Mouse (Mus musculus) T-helper 1 cell (primary cell): ENCODE measurements around the gene Nbea.

Experiments
- in situ Hi-C: fragments of 300-600 bp; cut with MboI, MseI; formaldehyde crosslinking; loops from one replicate; pipeline ENCODE4 v1.15.1; 2025; ENCODE audit warnings: high pct_unique_total_duplicates

The Nbea gene

DNA sequence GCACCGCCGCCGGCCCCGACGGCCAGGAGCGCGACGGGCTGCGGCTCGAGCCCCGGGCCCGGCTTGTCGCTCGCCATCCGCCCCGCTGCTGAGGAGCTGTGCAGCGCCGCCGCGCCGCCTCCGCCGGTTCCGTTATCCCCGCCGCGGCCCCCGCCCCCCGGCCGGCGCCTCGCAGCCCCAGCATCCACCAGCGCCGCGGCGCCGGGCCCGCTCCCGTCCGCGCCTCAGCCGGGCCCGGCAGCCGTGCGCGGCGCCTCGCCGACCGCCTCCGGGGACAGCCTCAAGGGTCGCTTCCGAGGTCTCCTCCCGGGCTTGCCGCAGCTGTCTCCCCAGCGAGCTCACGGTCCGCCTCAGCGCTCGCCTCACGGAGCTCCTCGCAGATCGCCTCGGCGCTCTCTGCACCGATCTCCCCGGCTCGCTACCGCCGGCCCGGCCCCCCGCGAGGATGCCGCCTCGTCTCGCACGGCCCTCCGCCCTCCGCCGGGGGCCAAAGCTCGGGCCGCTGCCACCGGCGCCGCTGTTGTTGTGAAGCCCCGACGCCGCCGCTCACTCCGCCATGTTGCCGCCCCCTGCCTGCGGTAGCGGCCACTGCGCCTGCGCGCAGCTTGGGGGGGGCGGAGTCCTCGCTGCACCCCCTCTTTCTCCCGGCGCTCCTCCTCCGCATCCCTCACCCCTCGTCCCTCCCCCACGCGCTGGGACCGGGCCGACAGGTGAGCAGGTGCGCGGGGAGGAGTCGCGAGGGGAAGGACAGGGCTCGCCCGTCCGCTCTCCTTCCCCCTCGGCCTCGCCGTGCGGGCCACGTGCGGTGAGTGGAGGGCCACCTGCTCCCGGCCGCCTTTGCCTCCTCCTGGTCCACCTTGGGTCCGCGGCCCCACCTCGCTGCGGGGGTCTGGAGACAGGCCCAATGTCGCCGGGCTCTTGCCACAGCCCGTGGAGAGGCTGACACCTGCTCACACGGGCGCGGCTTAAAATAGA, at the start of gene Nbea:
Gene Nbea (minus strand): TSS at position 543 of the 975 bp plus-strand sequence.
- in situ Hi-C loops = no loop called here

DNA sequence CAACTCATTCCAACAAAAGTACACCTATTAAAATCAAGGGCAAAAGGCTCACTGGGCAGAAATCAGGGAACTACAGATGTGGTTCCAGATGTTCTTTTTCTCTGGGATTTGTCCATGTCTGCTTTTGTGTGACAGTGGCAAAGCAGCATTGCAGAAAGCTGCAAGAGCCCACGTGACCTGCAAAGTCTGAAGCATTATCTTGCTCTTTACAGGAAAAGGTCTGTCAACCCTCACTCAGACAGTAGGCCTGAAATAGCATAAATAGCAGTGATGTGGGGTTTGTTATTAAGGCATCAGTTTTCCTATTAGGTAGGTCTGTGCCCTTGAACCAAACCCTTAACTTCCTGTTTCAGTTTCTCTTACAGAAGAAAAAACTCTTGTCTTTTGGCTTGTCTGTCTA, 45.8 kb upstream of the Nbea start:
- in situ Hi-C loops = no loop called here

DNA sequence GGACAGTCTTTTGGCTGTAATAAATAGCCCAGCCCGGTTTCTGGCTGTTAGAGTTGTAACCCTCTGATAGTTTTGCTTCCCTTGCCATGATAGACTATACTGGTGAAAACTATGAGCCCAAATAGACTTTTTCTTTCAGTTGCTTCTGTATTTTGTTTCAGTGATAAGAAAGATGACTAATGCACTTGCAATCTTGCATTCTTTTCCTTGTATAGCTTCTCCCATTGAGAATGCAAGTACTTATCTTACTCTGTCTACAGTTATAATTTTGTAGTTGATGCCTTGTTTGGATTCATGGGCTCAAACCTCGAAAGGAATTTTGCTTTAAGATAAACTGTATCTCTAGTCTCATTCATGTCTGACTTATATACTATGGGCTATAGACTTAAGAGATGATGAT, 32.5 kb upstream of the Nbea start:
- in situ Hi-C loops = no loop called here

DNA sequence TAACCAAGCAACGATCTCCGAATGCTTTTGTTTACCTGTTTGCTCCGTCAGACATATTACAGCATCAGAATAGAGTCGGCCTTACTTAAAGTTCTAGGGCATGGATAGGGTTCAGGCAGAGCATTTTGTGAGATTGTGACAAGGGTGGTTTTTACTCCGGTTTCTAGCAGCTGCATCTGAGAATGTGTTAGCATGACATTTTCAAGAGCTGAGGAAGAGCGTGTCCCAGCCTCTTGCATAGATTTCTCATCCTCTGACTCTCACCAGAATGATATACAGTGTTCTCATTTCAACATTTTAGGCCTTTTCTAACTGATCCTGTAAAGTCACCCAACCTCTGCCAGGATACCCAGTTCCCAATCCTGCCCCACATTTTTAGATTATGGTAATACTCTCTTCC, 20.5 kb upstream of the Nbea start:
- in situ Hi-C loops = no loop called here

DNA sequence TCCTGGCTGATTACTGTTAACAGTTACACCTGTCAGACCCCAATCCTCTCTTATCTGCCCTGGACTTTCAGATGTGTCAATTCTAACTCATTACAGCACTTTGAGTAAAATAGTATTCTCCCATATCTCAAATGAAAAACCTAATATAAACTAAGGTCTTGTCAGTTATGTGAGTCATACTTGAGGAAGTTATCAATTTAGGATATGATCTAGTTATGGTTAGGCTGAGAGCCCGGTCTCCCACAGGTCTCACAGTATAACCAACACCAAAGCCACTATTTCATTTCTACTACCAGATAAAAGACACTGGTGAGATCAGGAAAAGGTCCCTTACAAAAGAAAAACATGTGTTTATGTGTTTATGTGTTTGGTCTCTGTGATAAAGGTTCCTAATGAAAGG, 4.7 kb upstream of the Nbea start:
- in situ Hi-C loops = no loop called here

DNA sequence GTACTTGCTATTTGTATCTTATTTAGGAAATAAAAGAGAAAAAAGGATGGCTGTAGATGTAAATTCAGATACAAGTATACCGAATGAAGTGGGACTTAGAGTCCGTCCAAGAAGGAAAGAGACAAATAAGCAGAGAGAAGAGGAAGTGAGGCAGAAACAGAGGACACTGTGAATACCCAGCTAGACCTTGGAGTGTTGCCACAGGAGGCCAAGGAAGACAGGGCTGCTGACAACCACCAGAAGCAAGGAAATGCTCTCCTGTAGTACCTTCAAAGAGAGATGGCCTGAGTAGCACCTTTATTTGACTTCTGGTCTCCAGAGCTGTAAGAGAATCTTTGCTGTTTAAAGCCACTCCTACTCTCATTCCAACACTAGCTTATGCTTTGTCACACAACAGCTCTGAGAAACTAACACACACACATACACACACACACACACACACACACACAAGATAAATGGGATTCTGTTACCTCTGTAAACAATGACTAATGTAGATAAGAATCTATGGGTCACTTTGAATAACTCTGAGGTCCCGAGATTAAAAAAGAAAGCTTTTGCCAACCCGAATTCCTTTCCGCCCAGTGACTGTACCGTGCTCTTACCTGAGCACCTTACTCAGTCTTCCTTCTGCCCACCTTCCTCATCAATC, 3.8 kb upstream of the Nbea start:
- in situ Hi-C loops = no loop called here

DNA sequence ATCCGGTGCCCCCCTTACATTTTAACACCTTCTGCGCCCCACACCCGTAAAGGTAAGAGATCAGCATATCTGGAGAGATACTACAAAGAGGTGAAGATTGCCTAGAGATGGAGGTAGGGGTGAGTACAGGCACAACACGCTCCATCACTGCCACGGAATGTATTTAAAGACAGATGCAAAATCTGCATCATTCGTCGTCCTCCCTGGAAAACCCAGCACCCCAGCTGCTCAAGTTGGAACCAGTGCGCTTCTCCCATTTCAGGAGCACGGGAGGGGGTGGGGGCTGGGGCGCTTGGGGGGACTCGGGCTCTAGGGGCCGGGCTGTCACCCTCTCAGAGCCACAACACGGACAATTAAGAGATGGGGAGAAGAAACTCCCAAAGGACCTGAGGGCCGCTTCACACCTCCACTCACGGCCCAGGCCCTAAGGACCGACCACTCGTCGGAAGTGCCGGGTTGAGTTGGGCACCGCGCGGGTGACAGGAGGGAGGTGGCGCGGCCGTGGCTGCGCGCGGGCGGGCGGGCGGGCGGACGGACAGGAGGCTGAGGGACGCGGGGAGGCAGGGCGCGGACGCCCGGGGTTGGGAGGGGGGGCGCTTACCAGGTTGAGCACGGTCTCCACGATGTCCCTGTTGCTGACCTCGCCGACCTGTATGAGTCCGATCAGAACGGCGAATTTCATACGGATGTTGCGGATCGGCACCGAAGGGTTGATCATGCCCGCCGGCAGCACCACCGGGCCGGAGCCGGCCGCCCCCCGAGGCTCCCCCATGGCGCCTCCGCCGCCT, 936 bp downstream of the Nbea start:
- in situ Hi-C loops = no loop called here

DNA sequence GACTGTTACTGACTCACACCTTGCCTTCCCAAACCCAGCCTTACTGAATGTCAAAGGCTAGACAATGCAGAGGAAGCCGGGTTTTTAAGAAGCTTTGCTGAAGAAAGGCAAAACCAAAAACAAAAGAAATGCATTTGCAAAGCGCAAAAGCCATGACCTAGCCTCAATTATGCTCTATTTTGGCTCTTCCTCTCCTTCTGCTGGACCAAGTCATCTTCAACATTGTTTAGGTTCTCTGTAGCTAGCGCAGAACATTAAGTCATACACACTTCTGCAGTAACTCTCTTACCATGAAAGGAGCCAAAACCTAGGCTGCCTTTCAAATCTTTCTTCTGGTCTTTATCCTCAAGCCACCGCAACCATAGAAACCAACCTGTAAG, 1.5 kb downstream of the Nbea start:
- in situ Hi-C loops = no loop called here

DNA sequence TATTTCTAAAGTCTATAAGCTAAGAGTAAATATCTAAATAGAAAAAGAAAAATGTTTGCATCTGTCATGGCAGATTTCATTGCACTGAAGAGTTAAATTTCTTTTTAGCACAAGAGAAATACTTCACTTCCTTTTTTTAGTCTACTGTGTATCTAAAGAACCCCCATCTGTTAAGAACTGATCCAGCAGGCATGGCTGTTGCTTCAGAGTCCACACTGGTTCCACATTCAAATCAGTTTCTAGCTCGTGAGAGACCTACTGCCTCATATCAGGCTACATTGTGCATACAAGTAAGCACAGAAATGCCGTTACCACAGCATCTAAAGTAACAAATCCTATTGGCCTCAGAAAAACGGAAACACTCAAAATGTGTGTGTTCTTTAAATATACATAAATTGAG, 2.5 kb downstream of the Nbea start:
- in situ Hi-C loops = no loop called here

DNA sequence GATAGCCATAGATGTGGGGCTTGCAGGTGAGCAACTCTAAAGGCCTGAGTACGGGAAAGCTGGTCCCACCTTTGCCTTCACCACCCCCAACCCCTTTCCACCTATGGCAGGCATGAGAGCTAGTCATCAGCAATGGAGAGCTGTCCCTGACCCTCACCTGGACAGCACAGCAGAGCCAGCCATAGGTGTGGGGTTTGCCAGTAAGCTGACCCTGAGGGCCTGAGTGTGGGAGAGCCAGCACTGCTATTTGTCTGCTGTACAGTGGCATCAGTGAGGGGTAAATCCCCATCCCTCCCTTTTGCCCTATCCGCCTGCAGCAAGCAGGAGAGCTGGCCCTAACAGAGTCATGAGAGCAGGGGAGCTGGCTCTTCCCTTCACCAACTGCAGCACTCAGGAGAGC, 25.6 kb downstream of the Nbea start:
- in situ Hi-C loops = no loop called here

DNA sequence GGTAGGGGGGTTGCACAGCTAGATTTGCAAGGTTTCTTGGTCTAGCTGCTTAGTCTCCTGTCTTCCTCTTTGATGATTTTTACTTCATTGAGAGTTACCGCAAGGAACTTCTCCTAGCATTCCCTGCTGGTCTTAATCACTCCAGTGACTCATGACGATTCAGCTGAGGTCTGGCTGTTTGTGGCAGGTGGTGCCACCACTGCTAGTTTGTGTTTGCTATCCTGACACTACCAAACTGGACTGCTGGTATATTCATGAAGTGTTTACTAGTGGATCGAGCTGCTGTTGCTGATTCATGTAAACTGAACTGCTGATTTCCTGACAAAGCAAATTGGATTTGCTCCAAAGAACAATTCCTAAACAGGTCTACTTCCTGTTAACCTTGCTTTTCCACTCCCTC, 56.8 kb downstream of the Nbea start:
- in situ Hi-C loops = no loop called here

DNA sequence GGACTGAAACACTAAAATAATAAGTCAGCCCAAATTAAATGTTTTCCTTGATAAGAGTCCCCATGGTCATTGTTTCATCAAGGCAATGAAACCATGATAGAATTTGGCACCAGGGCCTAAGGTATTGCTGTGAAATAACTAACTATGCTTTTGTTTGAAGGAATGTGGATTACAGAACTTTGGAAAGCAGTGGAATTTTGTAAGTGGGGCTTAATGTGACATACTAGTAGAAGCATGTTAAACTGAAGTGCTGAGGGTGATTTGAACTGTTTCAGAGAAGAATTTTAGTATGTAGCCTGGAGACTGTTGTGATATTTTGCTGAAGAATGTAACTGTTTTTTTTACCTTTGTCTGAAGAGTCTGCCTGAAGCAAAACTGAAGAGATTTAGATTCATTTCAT, 66.9 kb downstream of the Nbea start:
- in situ Hi-C loops = no loop called here

DNA sequence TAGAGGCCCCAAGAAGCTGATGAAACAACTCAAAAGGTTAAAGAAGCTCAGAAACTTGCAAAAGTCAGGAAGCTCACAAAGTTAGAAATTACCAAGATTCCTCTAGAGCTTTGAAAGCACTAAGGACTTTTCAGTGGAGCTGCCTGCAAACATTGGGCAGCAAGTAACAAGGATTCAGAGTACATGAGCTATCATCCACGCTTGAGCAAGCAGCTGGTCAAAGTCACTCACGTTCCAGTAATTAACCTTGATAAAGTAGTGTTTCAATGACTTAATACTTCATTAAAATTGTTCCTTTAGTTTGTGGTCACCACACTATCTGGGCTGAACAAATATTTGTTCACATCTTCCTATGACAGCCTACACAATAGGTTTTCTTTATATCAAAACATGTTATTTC, 75.4 kb downstream of the Nbea start:
- in situ Hi-C loops = no loop called here

DNA sequence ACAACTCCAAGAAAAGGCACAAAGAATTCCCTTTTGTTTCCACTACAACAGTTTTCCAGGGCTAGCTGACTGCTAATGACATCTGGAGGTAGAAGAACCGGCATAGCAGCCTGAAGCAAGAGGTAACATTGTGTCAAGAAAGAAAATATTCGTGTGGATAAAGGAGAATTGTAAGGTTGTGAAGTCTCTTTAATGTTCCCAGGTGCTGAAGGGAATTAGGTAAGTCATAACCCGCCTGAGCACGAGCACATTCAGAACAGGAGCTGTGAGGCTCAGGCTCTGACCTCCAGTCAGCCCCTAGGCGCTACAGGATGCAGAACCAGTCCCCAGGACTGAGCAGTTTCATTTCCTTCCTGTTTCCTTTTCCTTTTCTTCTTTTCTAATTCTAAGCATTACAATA, 86.4 kb downstream of the Nbea start:
- in situ Hi-C loops = no loop called here

DNA sequence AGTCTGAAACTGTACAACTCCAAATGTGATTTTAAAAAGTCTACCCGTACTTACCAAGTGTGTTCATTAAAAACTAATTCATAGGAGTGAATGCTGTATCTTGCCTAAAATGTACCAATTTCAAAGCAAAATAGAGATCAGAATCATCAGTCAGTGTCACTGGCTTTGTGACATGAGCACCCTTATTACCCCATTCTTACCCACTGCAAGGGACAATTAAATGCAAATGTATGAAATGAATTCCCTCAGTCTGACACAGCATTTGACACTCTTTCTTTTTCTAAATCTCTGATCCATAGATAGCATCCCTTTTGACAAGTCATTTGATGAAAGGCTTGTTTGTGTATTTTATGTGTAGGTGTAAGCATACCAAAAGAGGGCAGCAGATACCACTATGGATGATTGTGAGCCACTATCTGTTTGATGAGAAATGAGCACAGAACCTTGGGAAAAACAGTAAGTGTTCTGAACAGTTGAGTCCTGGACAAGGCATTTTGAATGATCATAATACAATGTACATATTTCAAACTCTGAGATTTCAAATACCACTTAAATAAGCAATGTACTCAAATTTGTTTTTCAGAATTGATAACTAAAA, 104.4 kb downstream of the Nbea start:
- in situ Hi-C loops = no loop called here

DNA sequence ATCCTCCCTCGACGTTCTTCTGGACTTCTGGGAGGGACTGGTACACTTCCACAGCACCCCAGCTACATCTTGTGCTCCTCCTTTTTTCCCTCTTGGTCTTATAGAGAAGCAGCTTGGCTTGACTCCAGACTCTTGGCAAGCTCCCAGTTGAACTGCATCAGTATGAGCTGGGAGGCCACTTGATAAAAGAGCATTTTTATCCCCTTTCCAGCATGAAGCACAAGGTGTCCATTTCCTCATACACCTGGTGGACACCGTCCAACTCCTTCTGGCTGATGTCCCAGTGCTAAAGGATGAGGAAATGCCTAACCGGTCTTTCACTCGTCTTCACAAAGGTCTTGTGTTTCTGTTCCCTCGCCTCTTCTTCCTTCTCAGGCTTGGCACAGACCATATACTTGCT, 115.7 kb downstream of the Nbea start:
- in situ Hi-C loops = no loop called here

DNA sequence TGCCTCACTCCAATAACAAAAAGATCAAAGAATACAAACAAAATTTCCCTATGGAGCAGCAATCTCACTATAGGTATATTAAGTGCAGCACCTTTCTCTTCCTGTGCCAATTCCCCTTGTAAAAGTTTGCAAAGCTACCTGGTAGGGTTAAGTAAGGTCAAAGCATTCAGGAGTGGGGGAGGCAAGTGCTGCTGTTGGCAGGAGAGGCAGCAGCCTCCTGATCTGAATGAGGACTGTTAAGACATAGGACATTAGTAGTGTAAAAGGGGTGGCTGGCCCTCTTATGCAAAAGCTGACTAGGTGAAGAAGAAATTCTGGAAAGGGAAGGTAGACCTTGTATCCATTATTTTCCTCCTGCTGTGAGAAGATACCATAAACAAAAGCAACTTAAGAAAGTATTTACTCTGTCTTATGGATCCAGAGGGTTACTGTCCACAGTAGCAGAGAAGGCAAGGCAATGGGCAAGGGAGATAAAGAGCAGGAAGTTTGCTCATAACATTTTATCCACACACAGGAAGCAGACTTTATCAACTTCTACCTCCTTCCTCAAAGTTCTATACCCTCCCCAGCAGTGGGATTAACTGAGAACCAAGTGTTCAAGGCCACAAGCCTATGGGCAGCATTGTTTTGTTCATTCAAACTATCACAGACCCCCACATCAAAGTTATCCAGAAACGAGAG, 117.0 kb downstream of the Nbea start:
- in situ Hi-C loops = no loop called here

DNA sequence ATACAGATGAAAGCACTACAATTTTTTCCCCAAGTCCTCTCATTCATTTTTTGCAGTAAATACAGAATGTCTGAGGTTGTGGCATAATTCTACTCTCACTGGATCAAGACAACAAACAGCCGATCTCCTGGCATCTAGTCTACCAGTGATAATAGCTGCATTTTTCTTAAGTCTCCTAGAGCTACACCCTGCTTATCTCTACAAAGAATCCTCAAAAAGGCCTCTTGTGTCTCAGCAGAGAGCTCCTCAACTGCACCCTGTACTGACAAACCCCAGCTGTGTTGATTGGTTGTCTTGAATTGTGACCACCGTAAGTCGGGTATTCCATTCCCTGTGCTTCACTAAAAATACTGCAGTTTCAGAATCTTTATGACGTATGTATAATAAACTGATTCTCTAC, 118.3 kb downstream of the Nbea start:
- in situ Hi-C loops = no loop called here

DNA sequence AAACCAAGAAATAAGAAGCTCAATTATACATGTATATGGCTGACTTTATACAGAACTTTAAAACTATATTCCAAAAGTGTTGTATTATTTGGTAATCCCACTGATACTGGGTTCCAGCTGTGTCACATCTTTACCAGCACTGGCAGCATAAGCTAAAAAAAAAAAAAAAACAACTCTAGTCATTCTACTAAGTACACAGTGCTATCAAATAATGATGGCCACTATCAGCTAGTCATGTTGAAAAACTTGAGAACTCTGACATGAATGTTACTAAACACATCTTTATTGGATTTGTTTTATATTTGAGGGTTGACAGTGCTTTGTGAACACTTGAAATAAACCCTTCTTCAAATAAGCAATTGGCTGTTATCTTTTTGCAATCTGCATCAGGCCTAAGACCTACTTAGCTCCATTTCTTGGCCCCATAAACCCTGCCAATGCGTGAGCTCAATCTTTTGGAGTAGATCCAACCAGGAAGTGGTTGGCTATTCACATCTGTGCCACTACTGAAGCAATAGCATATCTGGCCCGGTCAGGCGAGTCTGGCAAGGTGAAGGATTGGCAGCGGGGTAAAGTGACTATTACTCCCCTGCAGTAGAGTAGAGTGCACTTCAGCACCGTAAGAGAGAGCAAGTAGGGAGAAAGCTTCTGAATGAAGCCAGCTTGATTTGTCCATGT, 137.7 kb downstream of the Nbea start:
- in situ Hi-C loops = loop anchor here (25.0 kb wide), 1 partner anchor 1367 kb away; no protein-coding TSS in a partner anchor

DNA sequence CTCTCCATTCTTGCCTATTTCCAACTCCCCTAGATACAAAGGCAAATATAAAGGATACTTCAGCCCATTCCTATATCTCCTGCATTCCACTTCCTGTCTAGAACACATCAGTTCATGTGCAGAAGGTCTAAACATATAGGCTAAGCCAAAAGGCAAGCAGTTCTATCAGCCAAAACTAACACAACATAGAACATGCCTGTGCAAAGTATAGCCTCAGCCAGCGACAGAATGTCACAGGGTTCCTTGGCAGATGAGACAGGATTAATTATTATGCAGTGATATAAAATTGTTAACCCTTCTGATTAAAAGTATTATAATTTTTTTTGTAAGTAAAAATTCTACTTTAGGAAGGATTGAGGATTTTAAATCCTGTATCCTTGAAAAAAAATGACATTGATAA, 140.4 kb downstream of the Nbea start:
- in situ Hi-C loops = loop anchor here (25.0 kb wide), 1 partner anchor 1369 kb away; no protein-coding TSS in a partner anchor

DNA sequence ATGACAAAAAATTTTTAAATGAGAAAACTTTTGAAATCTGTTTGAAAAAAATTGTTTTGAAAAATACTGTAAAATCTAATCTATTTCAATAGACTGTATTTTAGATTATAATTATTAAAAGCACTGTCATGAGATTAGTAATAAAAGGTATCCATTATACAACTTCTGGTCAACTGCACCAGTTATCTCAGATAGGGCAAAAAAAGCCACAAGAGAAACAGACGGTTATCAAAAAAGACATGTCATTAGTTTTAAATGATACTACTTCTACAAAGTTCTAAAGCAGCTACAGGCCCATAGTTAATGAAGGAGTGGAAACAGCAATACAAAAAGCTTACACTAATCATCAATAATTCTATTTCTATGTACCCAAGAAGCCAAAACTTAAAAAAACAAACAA, 144.0 kb downstream of the Nbea start:
- in situ Hi-C loops = loop anchor here (25.0 kb wide), 1 partner anchor 1373 kb away; no protein-coding TSS in a partner anchor
